Mouse (Mus musculus) heart, embryonic 15.5 days (tissue): ENCODE results near the gene Krba1. TPM values are rescaled to one million over a fixed set of nuclear protein-coding genes. Genes with fewer than 3 reads are reported as not detected.

Source experiments
- ATAC-seq: fragments of 200-750 bp; cut with Nextera tagmentation; replicated peaks from 2 replicates; pipeline ENCODE4 v1.8.0; 2017; ENCODE audit warnings: low read depth, moderate TSS enrichment; ENCODE audit not compliant: insufficient number of reproducible peaks, insufficient read depth, low FRiP score
- H3K27ac ChIP-seq: fragments of 300-500 bp; sonication (generic); 2 replicates; pipeline ENCODE4 v1.5.1; 2015; ENCODE audit warnings: mild to moderate bottlenecking, inconsistent platforms
- H3K27me3 ChIP-seq: fragments of 300-500 bp; sonication (generic); 2 replicates; pipeline ENCODE4 v1.6.1; 2015; ENCODE audit warnings: inconsistent platforms
- H3K36me3 ChIP-seq: fragments of 300-500 bp; sonication (generic); 2 replicates; pipeline ENCODE4 v1.6.1; 2015; ENCODE audit warnings: mild to moderate bottlenecking, inconsistent platforms
- H3K4me1 ChIP-seq: fragments of 300-500 bp; sonication (generic); replicated peaks from 2 replicates; pipeline ENCODE4 v1.6.1; 2015; ENCODE audit warnings: inconsistent platforms
- H3K4me2 ChIP-seq: fragments of 300-500 bp; sonication (generic); 2 replicates; pipeline ENCODE4 v1.6.1; 2015; ENCODE audit warnings: inconsistent platforms, mild to moderate bottlenecking, moderate library complexity
- H3K4me3 ChIP-seq: fragments of 300-500 bp; sonication (generic); 2 replicates; pipeline ENCODE4 v1.5.1; 2015; ENCODE audit warnings: mild to moderate bottlenecking, inconsistent platforms
- H3K9ac ChIP-seq: fragments of 300-500 bp; sonication (generic); 2 replicates; pipeline ENCODE4 v1.6.1; 2015; ENCODE audit warnings: mild to moderate bottlenecking, inconsistent platforms
- H3K9me3 ChIP-seq: fragments of 300-500 bp; sonication (generic); replicated peaks from 2 replicates; pipeline ENCODE4 v1.6.1; 2016; ENCODE audit warnings: inconsistent platforms
- WGBS: fragments of 180-500 bp; shearing (Covaris S2); methylation state at CpG from one replicate; pipeline ENCODE4 v1.1.7; 2015; ENCODE audit warnings: mixed read lengths; 5-methylcytosine and 5-hydroxymethylcytosine counted together
- polyA plus RNA-seq: library from polyadenylated mRNA; unstranded; fragments of >200 nt; fragmentation: Nextera tagmentation; extraction: Ambion mirVana; gene quantifications from 2 replicates; pipeline ENCODE4 v1.2.1, GENCODE M21; 2015

The Krba1 gene
- 15.4 and 18.6 TPM in 2 replicates for polyA plus RNA-seq

DNA sequence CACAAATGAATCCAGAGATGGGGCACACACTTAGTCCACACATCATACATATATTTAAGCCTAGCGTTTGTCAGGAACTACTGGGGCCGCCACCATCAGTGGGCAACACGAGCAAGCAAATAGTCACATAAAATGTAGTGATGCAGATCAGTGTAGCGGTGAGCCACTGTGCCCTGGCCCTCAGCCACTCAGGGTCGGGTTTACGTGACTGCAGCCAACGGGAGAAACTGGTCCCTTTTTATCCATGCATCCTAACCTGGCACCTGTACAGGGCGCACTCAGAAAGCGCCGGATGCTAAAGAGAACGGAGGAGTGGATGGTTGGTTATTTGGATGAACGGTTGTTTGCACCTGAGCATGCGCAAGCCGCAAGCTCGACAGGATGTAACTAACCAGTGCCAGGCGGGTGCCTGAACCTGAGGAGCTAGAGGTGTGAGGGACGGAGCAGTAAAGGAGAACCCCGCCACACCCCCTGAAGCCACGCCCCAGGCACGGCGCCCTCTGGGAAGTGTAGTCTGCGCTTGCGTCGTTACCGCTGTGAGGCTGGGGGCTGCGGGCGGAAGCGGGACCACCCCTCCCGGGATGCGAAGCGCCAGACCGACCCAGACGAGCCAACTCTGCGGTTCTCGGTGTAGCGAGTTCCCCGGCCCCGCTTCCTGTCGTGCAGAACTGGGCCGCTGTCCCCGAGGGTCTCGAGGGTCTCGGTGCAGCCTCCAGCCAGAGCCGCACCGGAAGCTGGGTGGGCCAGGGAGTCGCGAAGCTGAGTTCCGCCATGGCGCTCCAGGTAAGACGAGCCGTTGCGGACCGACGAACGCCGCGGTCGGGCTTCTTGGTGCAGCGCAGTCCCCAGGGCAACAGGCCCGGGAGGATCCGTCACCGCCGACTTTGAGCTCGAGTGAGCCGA lies at the start of gene Krba1:
TSS of gene Krba1 (plus strand) at position 482 of the 903 bp plus-strand sequence.
- Histone ChIP-seq H3K4me1 (peaks cover 37% of the 10 kb centered on the region), H3K9me3 (no peaks in the 10 kb centered on the region), H3K4me3 (peak within 1 kb of the TSS; percentile 89), H3K4me2 (peak within 1 kb of the TSS; percentile 71), H3K36me3 (no peaks in the 10 kb centered on the region), H3K27ac (peak within 1 kb of the TSS; percentile 82), H3K27me3 (no peaks in the 10 kb centered on the region), H3K9ac (peak within 1 kb of the TSS; percentile 81)
- 1% methylated on average over 65 of the region's 65 CpGs for WGBS
- peak; percentile 89 for ATAC-seq

DNA sequence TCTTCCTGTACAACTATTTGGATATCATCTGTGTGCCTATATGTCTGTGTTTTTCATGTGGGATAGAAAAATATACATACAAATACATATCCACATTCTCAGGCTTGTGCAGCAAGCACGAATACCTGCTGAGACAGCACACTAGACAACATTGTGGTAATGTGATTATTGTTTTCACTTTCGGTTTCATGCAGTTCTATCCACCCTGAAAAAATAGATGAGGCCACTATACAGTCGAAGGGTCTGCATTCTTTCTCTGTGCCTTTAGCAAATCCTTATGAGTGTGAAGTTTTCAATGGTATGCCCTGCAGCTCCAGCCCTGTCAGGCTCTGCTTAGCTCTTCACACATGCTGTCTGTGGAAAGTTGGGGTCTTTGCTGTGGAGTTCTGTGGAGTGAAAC lies 36.5 kb upstream of the Krba1 start:
- no peak overlapping the region for H3K9ac ChIP-seq
- no peaks in the 10 kb centered on the region for H3K4me1 ChIP-seq
- H3K36me3 ChIP-seq: no peaks in the 10 kb centered on the region
- no peak overlapping the region for H3K4me3 ChIP-seq
- WGBS: 64% methylated on average over 3 of the region's 3 CpGs
- H3K27ac ChIP-seq: no peak overlapping the region
- H3K4me2 ChIP-seq: no peak overlapping the region
- H3K27me3 ChIP-seq: no peaks in the 10 kb centered on the region
- no peaks in the 10 kb centered on the region for H3K9me3 ChIP-seq
- no peak for ATAC-seq

DNA sequence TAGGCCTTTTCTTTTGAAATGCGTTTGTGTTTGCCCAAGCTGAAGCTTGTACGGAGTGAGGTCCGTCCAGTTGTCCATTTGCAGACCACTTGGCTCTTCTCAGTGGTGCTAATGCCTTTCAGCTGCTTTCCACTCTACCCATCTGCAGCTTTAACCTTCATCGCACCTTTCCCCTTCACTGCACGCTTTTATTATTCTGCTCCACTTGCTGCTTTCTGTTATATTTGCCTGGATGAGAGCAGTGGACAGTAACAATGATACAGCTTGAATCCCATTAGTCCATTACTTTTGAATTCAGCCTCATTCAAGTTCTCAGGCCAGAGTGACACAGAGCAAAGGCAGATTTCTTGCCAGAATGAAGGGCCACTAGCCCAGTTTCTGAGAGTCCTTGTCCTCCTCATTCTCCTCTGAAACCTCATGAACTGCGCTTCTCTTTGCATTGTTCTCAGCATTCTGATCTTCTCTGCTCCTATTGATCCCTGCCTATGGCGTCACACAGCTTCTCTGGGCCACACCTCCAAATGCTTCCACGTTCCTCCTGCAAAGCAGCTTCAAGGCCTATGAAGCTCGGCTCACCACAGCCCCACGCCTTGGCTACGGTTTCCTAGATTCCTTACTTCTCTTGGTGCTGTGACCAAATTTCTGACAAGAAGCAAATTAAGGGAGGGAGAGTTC lies 28.9 kb upstream of the Krba1 start:
- Histone ChIP-seq H3K27me3 (no peaks in the 10 kb centered on the region), H3K36me3 (no peaks in the 10 kb centered on the region), H3K4me2 (no peak overlapping the region), H3K27ac (no peak overlapping the region), H3K4me1 (no peaks in the 10 kb centered on the region), H3K4me3 (no peak overlapping the region), H3K9me3 (no peaks in the 10 kb centered on the region), H3K9ac (no peak overlapping the region)
- ATAC-seq: no peak
- WGBS: 67% methylated on average over 11 of the region's 11 CpGs

DNA sequence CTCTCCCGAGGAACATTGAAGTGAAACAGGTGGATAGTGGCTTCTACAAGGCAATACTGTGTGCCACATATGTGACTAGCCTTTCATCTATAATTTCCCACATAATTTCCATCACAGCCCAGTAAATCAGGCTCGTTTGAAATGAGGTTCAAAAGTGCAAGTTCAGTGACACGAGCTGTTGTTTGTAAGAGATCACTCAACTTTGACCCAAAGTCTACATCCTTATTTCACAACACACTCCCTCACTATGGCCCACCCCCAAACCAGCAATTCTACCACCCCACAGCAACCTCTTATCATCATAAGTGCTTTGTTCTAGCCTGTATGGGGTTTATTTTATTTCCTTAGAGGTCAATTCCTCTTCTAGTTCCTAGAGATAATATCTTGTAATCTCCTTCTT lies 7.2 kb upstream of the Krba1 start:
- no peak for ATAC-seq
- Histone ChIP-seq H3K4me1 (no peaks in the 10 kb centered on the region), H3K4me2 (no peak overlapping the region), H3K27ac (no peak overlapping the region), H3K9me3 (no peaks in the 10 kb centered on the region), H3K27me3 (no peaks in the 10 kb centered on the region), H3K4me3 (no peak overlapping the region), H3K9ac (no peak overlapping the region), H3K36me3 (no peaks in the 10 kb centered on the region)
- WGBS: 51% methylated on average over 3 of the region's 3 CpGs

DNA sequence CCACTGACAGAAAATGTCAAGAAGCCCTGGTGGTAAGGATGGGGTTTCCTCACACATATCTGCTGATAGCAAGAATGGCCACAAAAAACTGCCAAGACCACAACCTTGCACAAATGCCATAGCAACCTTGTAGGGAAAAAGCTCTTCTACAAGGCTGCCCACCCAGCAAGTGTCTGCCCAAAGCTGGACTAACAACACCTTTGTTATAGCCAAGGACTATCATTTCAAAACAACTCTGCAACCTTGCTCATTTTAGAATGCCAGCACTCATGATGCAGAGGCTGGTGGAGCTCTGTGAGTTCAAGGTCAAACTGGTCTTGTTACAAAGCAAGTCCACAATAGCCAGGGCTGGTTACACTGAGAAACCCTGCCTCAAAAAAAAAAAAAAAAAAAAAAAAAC lies 1.6 kb upstream of the Krba1 start:
- H3K4me2 ChIP-seq: no peak overlapping the region

DNA sequence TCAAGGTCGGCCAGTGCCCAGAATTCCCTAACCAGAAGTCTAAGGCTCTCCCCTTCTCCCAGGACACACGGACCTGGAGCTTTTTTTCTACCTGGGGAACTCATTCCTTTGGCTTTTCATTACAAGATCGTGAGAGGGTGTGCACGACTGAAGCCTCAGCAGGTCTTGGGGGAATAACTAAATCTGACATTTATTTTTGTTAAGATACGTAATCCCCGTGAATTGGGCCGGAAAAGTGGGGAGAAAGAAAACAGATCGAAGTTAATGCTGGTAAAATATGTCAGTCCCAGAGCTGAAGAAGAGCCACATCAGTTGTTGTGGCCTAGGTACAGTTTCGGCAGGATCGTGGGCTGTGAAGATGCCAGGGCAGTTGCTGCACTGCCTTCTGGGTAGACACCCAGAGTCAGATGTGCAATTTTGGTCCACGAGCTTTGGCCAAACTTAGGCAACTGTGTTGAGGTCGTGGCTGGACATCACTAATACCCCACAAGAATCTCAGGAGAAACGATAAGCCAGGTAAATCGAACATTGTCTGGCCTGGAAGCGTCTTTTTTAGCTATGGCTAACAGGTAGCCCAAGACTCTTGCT lies 716 bp downstream of the Krba1 start:
- H3K4me1 ChIP-seq: peaks cover 43% of the 10 kb centered on the region
- ATAC-seq: no peak
- H3K9me3 ChIP-seq: no peaks in the 10 kb centered on the region
- H3K4me2 ChIP-seq: peak overlapping the region; percentile 71
- peak overlapping the region; percentile 82 for H3K27ac ChIP-seq
- H3K4me3 ChIP-seq: peak overlapping the region; percentile 89
- H3K36me3 ChIP-seq: no peaks in the 10 kb centered on the region
- WGBS: 31% methylated on average over 15 of the region's 15 CpGs
- peak overlapping the region; percentile 81 for H3K9ac ChIP-seq
- H3K27me3 ChIP-seq: no peaks in the 10 kb centered on the region

More for the DNA sequence above, 1.6 kb upstream of the Krba1 start:
- Histone ChIP-seq H3K4me3 (no peak overlapping the region), H3K36me3 (no peaks in the 10 kb centered on the region), H3K9me3 (no peaks in the 10 kb centered on the region), H3K27me3 (no peaks in the 10 kb centered on the region), H3K4me1 (peaks cover 27% of the 10 kb centered on the region), H3K27ac (no peak overlapping the region), H3K9ac (no peak overlapping the region)
- no peak for ATAC-seq

DNA sequence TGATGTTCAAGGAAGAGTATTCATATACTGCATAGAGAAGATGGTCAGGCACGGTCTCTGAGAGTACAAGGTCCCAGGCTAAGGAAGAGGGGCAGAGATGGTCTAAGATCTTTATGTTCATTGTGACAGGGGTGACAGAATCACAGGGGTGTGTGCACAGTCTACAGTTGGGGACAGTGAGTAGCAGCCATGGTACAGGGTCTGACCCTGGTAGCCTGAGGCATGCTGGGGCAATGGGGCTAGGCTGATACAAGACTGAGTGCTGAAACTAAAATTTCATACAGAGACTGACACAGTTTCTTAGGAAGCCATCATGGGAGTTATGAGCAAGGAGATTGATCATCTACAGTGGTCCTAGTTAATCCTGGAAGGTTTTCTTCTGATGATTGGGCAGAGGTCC lies 1.3 kb downstream of the Krba1 start:
- peak overlapping the region; percentile 82 for H3K27ac ChIP-seq
- H3K4me1 ChIP-seq: peaks cover 44% of the 10 kb centered on the region
- peak overlapping the region; percentile 71 for H3K4me2 ChIP-seq
- no peaks in the 10 kb centered on the region for H3K27me3 ChIP-seq
- H3K36me3 ChIP-seq: no peaks in the 10 kb centered on the region
- H3K9ac ChIP-seq: peak overlapping the region; percentile 81; the same call in 1 of the 2 replicates
- no peaks in the 10 kb centered on the region for H3K9me3 ChIP-seq
- 92% methylated on average over 1 of the region's 1 CpGs for WGBS
- peak overlapping the region; percentile 89 for H3K4me3 ChIP-seq
- ATAC-seq: no peak

DNA sequence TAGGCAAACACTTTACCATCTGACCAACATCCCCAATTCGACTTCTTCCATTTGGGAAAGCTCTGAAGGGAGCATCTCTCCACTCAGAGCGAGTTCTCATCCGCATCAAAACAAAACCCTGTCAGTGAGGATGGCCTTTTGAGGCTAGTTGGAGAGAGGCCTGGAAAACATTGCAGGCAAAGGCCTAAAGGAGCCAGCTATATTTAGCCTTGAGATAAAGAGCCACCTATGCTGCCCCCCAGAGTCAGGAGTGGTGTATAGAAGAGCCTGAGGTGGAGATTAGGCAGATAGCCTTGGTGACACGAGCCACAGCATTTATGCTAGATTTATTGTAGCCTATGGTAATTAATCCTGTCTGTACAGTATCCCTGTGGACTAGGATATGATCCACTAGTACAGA lies 1.9 kb downstream of the Krba1 start:
- WGBS: 36% methylated on average over 4 of the region's 4 CpGs
- peak overlapping the region; percentile 71 for H3K4me2 ChIP-seq
- no peaks in the 10 kb centered on the region for H3K36me3 ChIP-seq
- peak overlapping the region; percentile 81; the same call in 1 of the 2 replicates for H3K9ac ChIP-seq
- peak; percentile 41 for ATAC-seq
- no peaks in the 10 kb centered on the region for H3K27me3 ChIP-seq
- peak overlapping the region; percentile 89; the same call in 1 of the 2 replicates for H3K4me3 ChIP-seq
- H3K9me3 ChIP-seq: no peaks in the 10 kb centered on the region
- H3K27ac ChIP-seq: peak overlapping the region; percentile 82
- H3K4me1 ChIP-seq: peaks cover 46% of the 10 kb centered on the region

DNA sequence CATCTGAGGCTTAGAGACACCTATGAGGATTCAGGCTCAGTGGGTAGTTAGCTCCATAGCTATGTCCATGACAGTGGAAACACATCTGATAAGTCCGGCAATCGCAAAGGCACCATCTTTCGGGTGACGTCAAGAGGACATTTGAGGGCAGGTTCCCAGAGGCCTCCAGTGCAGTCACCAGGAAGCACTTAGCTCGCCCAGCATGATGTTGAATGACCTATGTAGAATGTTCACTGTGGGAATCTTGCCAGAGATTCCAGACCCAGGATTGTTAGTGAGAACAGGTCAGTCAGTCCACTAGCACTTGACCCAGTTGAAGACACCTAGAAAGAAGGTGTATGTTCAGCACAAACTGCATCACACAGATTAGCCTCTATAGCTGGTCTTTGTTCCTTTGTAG lies 4.5 kb downstream of the Krba1 start:
- Histone ChIP-seq H3K27ac (no peak overlapping the region), H3K4me1 (peaks cover 52% of the 10 kb centered on the region), H3K27me3 (no peaks in the 10 kb centered on the region), H3K9me3 (no peaks in the 10 kb centered on the region), H3K4me2 (no peak overlapping the region), H3K36me3 (peaks cover 10% of the 10 kb centered on the region), H3K9ac (no peak overlapping the region), H3K4me3 (no peak overlapping the region)
- ATAC-seq: no peak
- WGBS: 79% methylated on average over 5 of the region's 5 CpGs

DNA sequence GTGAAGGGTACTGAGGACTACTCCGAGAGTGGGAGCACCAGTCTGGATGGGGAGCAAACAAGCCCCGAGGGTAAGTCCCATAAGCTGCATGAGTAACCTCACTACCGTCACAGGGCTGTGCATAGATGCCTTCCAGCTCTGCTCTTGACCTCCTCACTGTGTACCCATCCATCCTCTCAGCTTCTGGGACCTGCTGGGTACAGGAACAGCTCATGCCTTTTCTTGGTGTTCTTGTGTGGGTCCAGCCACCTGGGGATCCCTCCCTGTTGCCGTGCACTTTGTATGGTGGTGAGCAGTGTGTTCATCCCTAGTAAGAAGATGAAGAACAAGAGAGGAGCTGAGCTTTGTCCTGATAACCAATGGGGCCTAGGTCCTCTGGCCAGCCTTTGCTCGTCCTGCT lies 8.7 kb downstream of the Krba1 start:
- no peaks in the 10 kb centered on the region for H3K9me3 ChIP-seq
- ATAC-seq: no peak
- no peak overlapping the region for H3K27ac ChIP-seq
- H3K9ac ChIP-seq: no peak overlapping the region
- no peak overlapping the region for H3K4me2 ChIP-seq
- H3K4me3 ChIP-seq: no peak overlapping the region
- peaks cover 25% of the 10 kb centered on the region for H3K4me1 ChIP-seq
- peaks cover 43% of the 10 kb centered on the region for H3K36me3 ChIP-seq
- no peaks in the 10 kb centered on the region for H3K27me3 ChIP-seq
- WGBS: 87% methylated on average over 5 of the region's 5 CpGs

DNA sequence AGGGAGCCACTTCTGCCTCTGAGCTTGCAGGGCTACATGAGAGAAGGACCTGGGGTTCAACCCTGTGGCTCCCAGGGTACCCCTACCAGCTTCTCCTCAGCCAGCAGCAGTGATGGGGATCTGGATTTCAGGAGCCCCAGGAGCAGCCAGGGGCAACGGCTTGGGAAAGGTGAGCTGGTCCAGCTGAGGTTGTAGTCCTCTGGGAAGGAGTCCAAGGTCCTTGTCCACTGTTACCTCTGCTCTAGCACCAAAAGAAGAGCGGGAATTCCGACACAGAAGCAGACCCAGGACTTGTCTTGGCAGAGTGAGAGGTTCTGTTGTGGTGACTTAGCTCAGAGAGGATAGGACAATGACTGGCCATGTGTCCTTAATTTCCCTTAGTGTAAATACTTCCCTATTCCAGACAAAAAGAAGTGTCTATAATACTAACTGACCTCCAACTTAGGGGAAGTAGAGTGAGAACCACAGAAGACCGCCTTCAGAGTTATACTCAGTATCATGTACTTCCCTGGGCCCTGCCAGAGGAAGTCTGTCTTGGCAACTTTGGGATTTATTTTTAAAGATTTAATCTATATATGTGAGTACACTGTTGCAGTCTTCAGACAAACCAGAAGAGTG lies 14.4 kb downstream of the Krba1 start:
- WGBS: 93% methylated on average over 4 of the region's 4 CpGs
- no peak overlapping the region for H3K9ac ChIP-seq
- ATAC-seq: no peak
- no peak overlapping the region for H3K27ac ChIP-seq
- no peak overlapping the region for H3K4me2 ChIP-seq
- H3K27me3 ChIP-seq: no peaks in the 10 kb centered on the region
- no peak overlapping the region for H3K4me3 ChIP-seq
- no peaks in the 10 kb centered on the region for H3K9me3 ChIP-seq
- H3K4me1 ChIP-seq: peaks cover 6% of the 10 kb centered on the region; the same call in 1 of the 2 replicates
- H3K36me3 ChIP-seq: peaks cover 85% of the 10 kb centered on the region
